Mouse (Mus musculus): ENCODE results near the gene Cog3.

Cog3 gene

GRCm38 (mm10) chr14:75676316-75676715 is 78.0 kb downstream of the Cog3 start:
- no peak for DNase-seq

- no peak for DNase-seq
Measured at GRCm38 (mm10) chr14:75669085-75669645, 85.2 kb downstream of the Cog3 start.

GRCm38 (mm10) chr14:75665430-75666180 is 88.7 kb downstream of the Cog3 start:
- DNase-seq: no peak

GRCm38 (mm10) chr14:75661548-75661947 is 92.8 kb downstream of the Cog3 start:
- DNase-seq: no peak

GRCm38 (mm10) chr14:75660936-75661335 is 93.4 kb downstream of the Cog3 start:
- DNase-seq: no peak

Data from right cerebral cortex, postnatal 25 days (tissue).